Mouse (Mus musculus) adrenal gland (tissue): ENCODE measurements around the gene Pou4f2.

ENCODE experiments used
- intact Hi-C: fragments of 180-260 bp; cut with DNase I; formaldehyde crosslinking; loops from one replicate; pipeline ENCODE4 v1.15.1; 2025

Pou4f2 gene

DNA sequence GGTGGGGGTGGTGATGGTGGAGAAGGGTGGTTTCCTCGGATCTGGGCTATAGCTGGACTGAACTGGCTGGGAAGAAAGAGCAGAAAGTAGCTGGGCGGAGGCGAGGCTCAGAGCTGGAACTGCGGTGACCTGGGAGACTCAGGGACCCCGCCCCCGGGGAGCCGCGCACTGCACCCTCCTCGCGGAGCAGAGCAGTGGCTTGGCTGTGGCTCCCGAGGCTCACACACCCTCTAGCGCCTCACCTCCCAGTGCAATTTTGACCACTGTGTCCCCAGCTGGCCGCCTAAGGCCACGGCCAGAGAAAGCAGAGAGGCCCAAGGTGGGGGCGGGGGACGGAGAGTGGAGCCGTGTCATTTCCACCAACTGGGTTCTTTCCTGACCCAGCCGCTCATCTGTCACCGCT, 16.3 kb downstream of the Pou4f2 start:
- intact Hi-C loops, result no loop called here

DNA sequence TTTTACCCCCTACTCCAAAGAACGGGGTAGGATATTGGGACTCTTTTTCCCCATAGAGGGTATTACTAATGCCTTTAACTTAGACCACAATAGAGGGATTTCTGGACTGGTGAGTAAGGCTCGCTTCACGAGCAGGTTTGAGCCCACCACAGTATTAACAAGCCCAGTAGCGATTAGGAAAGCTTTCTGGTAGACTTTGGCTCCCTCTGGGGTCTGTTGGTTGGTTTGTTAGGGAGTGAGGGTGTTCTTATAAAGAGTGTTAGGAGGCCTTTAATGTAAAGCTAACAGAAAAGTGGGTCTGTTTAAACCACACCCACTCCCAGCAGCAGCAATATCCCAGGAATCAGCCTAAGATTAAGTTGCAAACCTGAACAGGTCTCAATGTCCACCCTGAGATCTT, 17.2 kb downstream of the Pou4f2 start:
- intact Hi-C loops, result no loop called here

DNA sequence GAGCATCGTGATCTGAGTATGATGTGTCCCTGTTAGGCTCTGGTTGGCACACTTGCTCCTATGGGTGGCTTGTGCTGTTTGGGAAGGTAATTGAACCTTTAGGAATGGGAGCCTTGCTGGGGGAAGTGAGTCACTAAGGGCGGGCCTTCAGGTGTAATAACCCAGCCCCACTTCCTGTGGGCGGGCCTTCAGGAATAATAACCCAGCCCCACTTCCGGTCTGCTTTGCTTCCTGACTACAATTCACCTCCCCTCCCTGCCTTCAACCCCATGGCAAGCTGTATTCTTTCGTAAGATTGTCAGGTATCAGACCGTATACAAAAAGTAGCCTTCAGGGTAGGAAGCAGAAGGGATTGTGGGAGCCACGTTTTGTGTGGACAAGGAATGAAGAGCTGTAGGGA, 45.7 kb downstream of the Pou4f2 start:
- intact Hi-C loops, result no loop called here
